Mouse (Mus musculus): ENCODE data around the gene Gm12800. TPM values are rescaled to one million over a fixed set of nuclear protein-coding genes. Genes with fewer than 3 reads are reported as not detected.
"Not testable (repeated sequence)": the region's sequence is repeated elsewhere in the genome, so short reads cannot be mapped to it uniquely, and the experiment has no call there.

Gene Gm12800
- not detected in 2 replicates for polyA plus RNA-seq (2015; fragmentation: Nextera tagmentation; extraction: Ambion mirVana)

GRCm38 (mm10) chr4:101908821-101909220 lies at the start of gene Gm12800:
Gene Gm12800, plus strand, starts transcription at chr4:101909121.
- H3K4me1 ChIP-seq; H3K27ac ChIP-seq; H3K9ac ChIP-seq; H3K4me2 ChIP-seq; H3K36me3 ChIP-seq (ENCODE audit: poor library complexity, severe bottlenecking); ATAC-seq; H3K4me3 ChIP-seq; H3K27me3 ChIP-seq; H3K9me3 ChIP-seq (replicated peaks): not testable (repeated sequence)
- 80% methylated on average over 2 of the region's 2 CpGs for WGBS

GRCm38 (mm10) chr4:101860873-101861272 lies 48.0 kb upstream of the Gm12800 start:
- Histone ChIP-seq H3K4me2 (no peak overlapping the region), H3K27ac (no peak overlapping the region), H3K4me3 (no peak overlapping the region), H3K36me3 (ENCODE audit: poor library complexity, severe bottlenecking) (no peaks in the 10 kb centered on the region), H3K27me3 (no peaks in the 10 kb centered on the region), H3K9me3 (replicated peaks) (no peaks in the 10 kb centered on the region), H3K4me1 (no peaks in the 10 kb centered on the region), H3K9ac (no peak overlapping the region)
- ATAC-seq, result no peak
- WGBS, result 55% methylated on average over 6 of the region's 6 CpGs

- H3K36me3 ChIP-seq (ENCODE audit: poor library complexity, severe bottlenecking), result no peaks in the 10 kb centered on the region
Observed at GRCm38 (mm10) chr4:101862289-101862688, 46.6 kb upstream of the Gm12800 start.

GRCm38 (mm10) chr4:101872031-101872430 lies 36.9 kb upstream of the Gm12800 start:
- not testable (repeated sequence) for H3K4me3 ChIP-seq; H3K27ac ChIP-seq; H3K4me1 ChIP-seq; H3K36me3 ChIP-seq (ENCODE audit: poor library complexity, severe bottlenecking); H3K27me3 ChIP-seq; H3K9ac ChIP-seq; H3K4me2 ChIP-seq; H3K9me3 ChIP-seq (replicated peaks); ATAC-seq
- 71% methylated on average over 2 of the region's 2 CpGs for WGBS

More at GRCm38 (mm10) chr4:101862289-101862688, 46.6 kb upstream of the Gm12800 start:
- Histone ChIP-seq H3K4me1 (no peaks in the 10 kb centered on the region), H3K4me3 (no peak overlapping the region), H3K9ac (no peak overlapping the region), H3K4me2 (no peak overlapping the region), H3K9me3 (replicated peaks) (no peaks in the 10 kb centered on the region), H3K27ac (no peak overlapping the region), H3K27me3 (no peaks in the 10 kb centered on the region)
- WGBS, result 90% methylated on average over 6 of the region's 6 CpGs
- ATAC-seq, result no peak

- H3K9me3 ChIP-seq (replicated peaks); H3K4me1 ChIP-seq; H3K36me3 ChIP-seq (ENCODE audit: poor library complexity, severe bottlenecking); H3K4me3 ChIP-seq; ATAC-seq; H3K27me3 ChIP-seq; H3K9ac ChIP-seq; H3K27ac ChIP-seq; H3K4me2 ChIP-seq: not testable (repeated sequence)
- 86% methylated on average over 15 of the region's 15 CpGs for WGBS
Observed at GRCm38 (mm10) chr4:101875687-101876086, 33.2 kb upstream of the Gm12800 start.

- Histone ChIP-seq H3K9me3 (replicated peaks) (no peaks in the 10 kb centered on the region), H3K27me3 (no peaks in the 10 kb centered on the region), H3K4me1 (no peaks in the 10 kb centered on the region), H3K4me3 (no peak overlapping the region), H3K36me3 (ENCODE audit: poor library complexity, severe bottlenecking) (no peaks in the 10 kb centered on the region), H3K9ac (no peak overlapping the region), H3K27ac (no peak overlapping the region), H3K4me2 (no peak overlapping the region)
- ATAC-seq, result no peak
- WGBS, result 47% methylated on average over 3 of the region's 3 CpGs
Observed at GRCm38 (mm10) chr4:101883641-101884040, 25.3 kb upstream of the Gm12800 start.

- no peak overlapping the region for H3K4me2 ChIP-seq
- H3K4me3 ChIP-seq, result no peak overlapping the region
- no peak for ATAC-seq
- H3K4me1 ChIP-seq, result no peaks in the 10 kb centered on the region
- H3K9me3 ChIP-seq (replicated peaks), result no peaks in the 10 kb centered on the region
- H3K27ac ChIP-seq, result no peak overlapping the region
- H3K9ac ChIP-seq, result no peak overlapping the region
- H3K27me3 ChIP-seq, result no peaks in the 10 kb centered on the region
- H3K36me3 ChIP-seq (ENCODE audit: poor library complexity, severe bottlenecking), result no peaks in the 10 kb centered on the region
Observed at GRCm38 (mm10) chr4:101889377-101889776, 19.5 kb upstream of the Gm12800 start.

- Histone ChIP-seq H3K9ac (no peak within 1 kb of the TSS), H3K4me3 (no peak within 1 kb of the TSS), H3K36me3 (ENCODE audit: poor library complexity, severe bottlenecking) (no peaks in the 10 kb centered on the region), H3K9me3 (replicated peaks) (no peaks in the 10 kb centered on the region), H3K4me1 (no peaks in the 10 kb centered on the region), H3K27me3 (no peaks in the 10 kb centered on the region), H3K4me2 (no peak within 1 kb of the TSS), H3K27ac (no peak within 1 kb of the TSS)
- 85% methylated on average over 7 of the region's 7 CpGs for WGBS
- no peak for ATAC-seq
Observed at GRCm38 (mm10) chr4:101893656-101894420, 15.1 kb upstream of the Gm12800 start, which contains the start of gene C130073F10Rik. Gene C130073F10Rik, minus strand, starts transcription at chr4:101893789.

GRCm38 (mm10) chr4:101940107-101940506 lies 31.2 kb downstream of the Gm12800 start, which contains the start of gene Gm12794:
Gene Gm12794, plus strand, starts transcription at chr4:101940407.
- H3K27ac ChIP-seq; H3K4me2 ChIP-seq; H3K9ac ChIP-seq; H3K27me3 ChIP-seq; H3K4me1 ChIP-seq; ATAC-seq; H3K36me3 ChIP-seq (ENCODE audit: poor library complexity, severe bottlenecking); H3K4me3 ChIP-seq; H3K9me3 ChIP-seq (replicated peaks): not testable (repeated sequence)
- 76% methylated on average over 2 of the region's 2 CpGs for WGBS

Other genes with a start within 250 kb of the Gm12800 start
- gene Lepr, start 191.7 kb upstream of the Gm12800 start, polyA plus RNA-seq (2015; fragmentation: Nextera tagmentation; extraction: Ambion mirVana), result 1.3 and 1.5 TPM in 2 replicates
- not detected in 2 replicates for gene B020004J07Rik, start 65.1 kb upstream of the Gm12800 start, polyA plus RNA-seq (2015; fragmentation: Nextera tagmentation; extraction: Ambion mirVana)
- gene C130073F10Rik, start 15.3 kb upstream of the Gm12800 start, polyA plus RNA-seq (2015; fragmentation: Nextera tagmentation; extraction: Ambion mirVana), result not detected in 2 replicates
- gene Gm12794, start 31.3 kb downstream of the Gm12800 start, polyA plus RNA-seq (2015; fragmentation: Nextera tagmentation; extraction: Ambion mirVana), result not detected in 2 replicates
- gene Gm12790, start 71.9 kb downstream of the Gm12800 start, polyA plus RNA-seq (2015; fragmentation: Nextera tagmentation; extraction: Ambion mirVana), result not detected in 2 replicates
- gene Gm12789, start 77.5 kb downstream of the Gm12800 start, polyA plus RNA-seq (2015; fragmentation: Nextera tagmentation; extraction: Ambion mirVana), result not detected in 2 replicates
- 12.7 and 14.5 TPM in 2 replicates for gene Pde4b, start 178.4 kb downstream of the Gm12800 start, polyA plus RNA-seq (2015; fragmentation: Nextera tagmentation; extraction: Ambion mirVana)

Data from forebrain, embryonic 13.5 days (tissue).